Comparison of ENCODE assay signal across 7 mouse cellular contexts in the genomic region with DNA sequence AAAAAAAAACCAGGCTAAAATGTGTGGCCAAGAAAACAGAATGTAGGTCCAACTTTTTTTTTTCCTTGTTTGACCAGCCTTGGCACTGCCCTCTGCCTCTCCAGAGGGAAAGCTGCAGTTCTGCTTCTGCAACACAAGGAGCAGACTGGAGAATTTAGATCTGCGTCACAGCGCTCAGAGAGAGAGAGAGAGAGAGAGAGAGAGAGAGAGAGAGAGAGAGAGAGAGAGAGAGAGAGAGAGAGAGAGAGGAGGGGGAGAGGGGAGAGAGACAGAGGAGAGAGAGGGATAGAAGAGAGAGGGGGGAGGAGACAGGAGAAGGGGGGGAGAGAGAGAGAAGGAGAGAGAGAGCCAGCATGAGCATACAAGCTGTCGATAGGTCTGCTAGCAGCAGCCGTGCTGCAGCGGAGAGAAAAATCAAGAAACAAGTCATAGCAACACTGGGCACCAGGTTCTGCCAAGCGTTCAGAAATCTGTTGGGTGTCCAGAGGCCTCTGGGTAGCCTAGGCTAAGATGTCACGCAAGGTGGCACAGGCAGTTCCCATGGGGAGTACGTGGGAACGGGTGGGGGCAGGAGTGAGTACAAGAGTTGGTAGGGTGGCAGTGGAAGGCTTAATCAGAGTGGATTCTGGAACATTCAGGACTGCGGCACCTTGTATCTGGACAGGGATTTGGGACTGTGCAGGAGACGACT.
A peak's percentile ranks its signal among the peaks of the same experiment; 100 is the strongest.
DNase-seq lines count a peak whose midpoint lies in the region; ATAC-seq lines count a peak whose summit lies in the region.

No protein-coding gene starts in this region.

- H3K27ac ChIP-seq in brown adipose tissue, adult 24 weeks (replicated peaks; ENCODE audit: low read depth, low read length), result peak overlapping the region; percentile 87
- no peak overlapping the region for H3K27ac ChIP-seq in intestine, embryonic 14.5 days (ENCODE audit: low read depth)
- H3K27ac ChIP-seq in neural tube, embryonic 14.5 days (ENCODE audit: low read depth, low read length), result no peak overlapping the region

- H3K9me3 ChIP-seq in intestine, embryonic 14.5 days (ENCODE audit: control insufficient read depth, low read length), result no peaks in the 10 kb centered on the region
- H3K9me3 ChIP-seq in neural tube, embryonic 14.5 days (ENCODE audit: control insufficient read depth, low read length), result no peaks in the 10 kb centered on the region

- no peaks in the 10 kb centered on the region for H3K27me3 ChIP-seq in intestine, embryonic 14.5 days (replicated peaks; ENCODE audit: control insufficient read depth, insufficient read depth, low read length)
- H3K27me3 ChIP-seq in neural tube, embryonic 14.5 days (ENCODE audit: control insufficient read depth, insufficient read depth, low read length), result no peaks in the 10 kb centered on the region

- H3K36me3 ChIP-seq in intestine, embryonic 14.5 days (ENCODE audit: control insufficient read depth, insufficient read depth, low read length), result no peaks in the 10 kb centered on the region
- no peaks in the 10 kb centered on the region for H3K36me3 ChIP-seq in neural tube, embryonic 14.5 days (ENCODE audit: control insufficient read depth, insufficient read depth, low read length)

- H3K9ac ChIP-seq in intestine, embryonic 14.5 days (ENCODE audit: low read length), result no peak overlapping the region
- no peak overlapping the region for H3K9ac ChIP-seq in neural tube, embryonic 14.5 days (replicated peaks; ENCODE audit: low read depth, low read length)

- H3K4me2 ChIP-seq in intestine, embryonic 14.5 days (ENCODE audit: low read length), result peak overlapping the region; percentile 25; the same call in 1 of the 2 replicates
- peak overlapping the region; percentile 24; the same call in 1 of the 2 replicates for H3K4me2 ChIP-seq in neural tube, embryonic 14.5 days (ENCODE audit: low read depth, low read length)

- H3K4me1 ChIP-seq in brown adipose tissue, adult 24 weeks (ENCODE audit: control insufficient read depth, insufficient read depth, insufficient read length, low read length), result peaks cover 20% of the 10 kb centered on the region
- H3K4me1 ChIP-seq in intestine, embryonic 14.5 days (replicated peaks; ENCODE audit: control insufficient read depth, insufficient read depth, low read length), result no peaks in the 10 kb centered on the region
- no peaks in the 10 kb centered on the region for H3K4me1 ChIP-seq in neural tube, embryonic 14.5 days (ENCODE audit: control insufficient read depth, insufficient read depth, low read length)

- H3K4me3 ChIP-seq in brown adipose tissue, adult 24 weeks (ENCODE audit: insufficient read depth, low read depth, low read length), result peak overlapping the region; percentile 58
- H3K4me3 ChIP-seq in intestine, embryonic 14.5 days (ENCODE audit: low read depth, low read length), result no peak overlapping the region
- H3K4me3 ChIP-seq in neural tube, embryonic 14.5 days (ENCODE audit: low read depth, low read length), result no peak overlapping the region

- no peak; the same call in 1 of the 2 replicates for ATAC-seq in intestine, embryonic 14.5 days (replicated peaks; ENCODE audit: low FRiP score, low TSS enrichment, low read depth)
- ATAC-seq in neural tube, embryonic 14.5 days (ENCODE audit: low read depth), result peak; percentile 82
- ATAC-seq in megakaryocyte, adult 5-6 weeks (ENCODE audit: poor library complexity, severe bottlenecking), result no peak

- 59% methylated on average over 11 of the region's 11 CpGs for WGBS in intestine, embryonic 14.5 days
- WGBS in neural tube, embryonic 14.5 days, result 63% methylated on average over 11 of the region's 11 CpGs

- DNase-seq in R1 (ENCODE audit: low read depth, low spot score), result peak; percentile 14
- DNase-seq in frontal cortex, postnatal 14 days (ENCODE audit: low spot score in 2 of 2), result peak; percentile 57 to 68
- peak; percentile 52 for DNase-seq in intestine, embryonic 14.5 days (ENCODE audit: low spot score)
- peak; percentile 64 to 69 for DNase-seq in left cerebral cortex, adult 18-20 months (ENCODE audit: low spot score in 2 of 2)

Comparison
In these comparisons a context has a peak if more than half of its experiments do, and no peak if none do; other contexts are left out.
1. DNase-seq: peak in every context shown above with its lines; median percentile 66 in left cerebral cortex, adult 18-20 months; 62 in frontal cortex, postnatal 14 days; 52 in intestine, embryonic 14.5 days; 14 in R1.